Mouse (Mus musculus): ENCODE results near the gene BC052040.

- no peak for TF ChIP-seq CTCF (conservative IDR thresholded peaks at IDR 0.05; ENCODE audit: insufficient read depth, insufficient read length, low read depth, low read length)
- TF ChIP-seq POLR2A (IDR thresholded peaks at IDR 0.05; ENCODE audit: low read depth, low read length), result no peak
These were observed 43.4 kb upstream of the BC052040 start for GRCm38 (mm10) chr2:115538009-115538690.

Data from kidney, adult 2 months (tissue).